Mouse (Mus musculus): ENCODE results near the gene Cd52.
A peak's percentile ranks its signal among the peaks of the same experiment; 100 is the strongest.

Cd52 gene

GRCm38 (mm10) chr4:134051912-134052311 lies 43.0 kb downstream of the Cd52 start:
- no peak for DNase-seq (ENCODE audit: low spot score)

- DNase-seq (ENCODE audit: low spot score), result no peak
These were observed 47.2 kb downstream of the Cd52 start for GRCm38 (mm10) chr4:134047648-134048047.

- no peak for DNase-seq (ENCODE audit: low spot score)
These were observed 51.8 kb downstream of the Cd52 start for GRCm38 (mm10) chr4:134043041-134043440.

GRCm38 (mm10) chr4:134041317-134042123 lies 53.4 kb downstream of the Cd52 start:
- peak; percentile 20 for DNase-seq (ENCODE audit: low spot score)

- peak; percentile 93 for DNase-seq (ENCODE audit: low spot score)
These were observed 58.9 kb downstream of the Cd52 start for GRCm38 (mm10) chr4:134035953-134036352.

Measured in embryo, embryonic 10.5 days (tissue).